Mouse (Mus musculus) C2C12 (cell line): ENCODE measurements around the gene Clcf1. TPM values are rescaled to one million over a fixed set of nuclear protein-coding genes. Genes with fewer than 3 reads are reported as not detected.

ENCODE experiments used
- H3K27me3 ChIP-seq: one replicate; pipeline ENCODE4 v1.6.1; 2011; ENCODE audit not compliant: control insufficient read depth, insufficient read depth, insufficient read length
- H3K36me3 ChIP-seq: one replicate; pipeline ENCODE4 v1.6.1; 2011; ENCODE audit not compliant: control insufficient read depth, insufficient read depth
- H3K4me3 ChIP-seq: one replicate; pipeline ENCODE4 v1.5.1; 2011; ENCODE audit warnings: mild to moderate bottlenecking, control low read depth; ENCODE audit not compliant: poor library complexity, insufficient read depth, severe bottlenecking
- H3K79me2 ChIP-seq: one replicate; pipeline ENCODE4 v1.6.1; 2011; ENCODE audit not compliant: control insufficient read depth, insufficient read depth
- H3K79me3 ChIP-seq: one replicate; pipeline ENCODE4 v1.6.1; 2011; ENCODE audit warnings: low read depth, control low read depth
- H3ac ChIP-seq: one replicate; pipeline ENCODE3; 2011; ENCODE audit warnings: low read depth; ENCODE audit not compliant: control insufficient read depth, insufficient read length
- CEBPB ChIP-seq: IDR thresholded peaks from one replicate; pipeline ENCODE4 v1.6.1; 2011; ENCODE audit warnings: low read depth, mild to moderate bottlenecking, control low read depth, moderate library complexity
- CTCF ChIP-seq: IDR thresholded peaks from one replicate; pipeline ENCODE4 v1.5.1; 2011; ENCODE audit not compliant: control insufficient read depth, insufficient read depth, insufficient read length
- FOSL1 ChIP-seq: IDR thresholded peaks from one replicate; pipeline ENCODE4 v1.8.0; 2011; ENCODE audit warnings: mild to moderate bottlenecking, low read length; ENCODE audit not compliant: poor library complexity, insufficient read depth, severe bottlenecking
- MAX ChIP-seq: IDR thresholded peaks from one replicate; pipeline ENCODE4 v1.6.1; 2011; ENCODE audit warnings: mild to moderate bottlenecking, control low read depth
- MYOD1 ChIP-seq: IDR thresholded peaks from one replicate; pipeline ENCODE4 v1.6.1; 2011; ENCODE audit warnings: low read depth; ENCODE audit not compliant: control insufficient read depth, insufficient read length
- MYOG ChIP-seq: IDR thresholded peaks from one replicate; pipeline ENCODE4 v1.6.1; 2011; ENCODE audit not compliant: control insufficient read depth, insufficient read length; ENCODE audit errors: extremely low read depth
- USF1 ChIP-seq: IDR thresholded peaks from one replicate; pipeline ENCODE4 v1.6.1; 2011; ENCODE audit warnings: low read depth, mild to moderate bottlenecking, control low read depth, moderate library complexity
- polyA plus RNA-seq: library from polyadenylated mRNA; unstranded; fragments of >200 nt; fragmentation: generic; extraction: Trizol; gene quantifications from one replicate; pipeline ENCODE4 v1.2.1, GENCODE M21; 2012; ENCODE audit warnings: missing spikeins

The Clcf1 gene
- polyA plus RNA-seq, 1 experiment = 24.8 TPM

DNA sequence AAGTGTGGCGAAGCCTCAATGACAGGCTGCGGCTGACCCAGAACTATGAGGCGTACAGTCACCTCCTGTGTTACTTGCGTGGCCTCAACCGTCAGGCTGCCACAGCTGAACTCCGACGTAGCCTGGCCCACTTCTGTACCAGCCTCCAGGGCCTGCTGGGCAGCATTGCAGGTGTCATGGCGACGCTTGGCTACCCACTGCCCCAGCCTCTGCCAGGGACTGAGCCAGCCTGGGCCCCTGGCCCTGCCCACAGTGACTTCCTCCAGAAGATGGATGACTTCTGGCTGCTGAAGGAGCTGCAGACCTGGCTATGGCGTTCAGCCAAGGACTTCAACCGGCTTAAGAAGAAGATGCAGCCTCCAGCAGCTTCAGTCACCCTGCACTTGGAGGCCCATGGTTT, 8.1 kb downstream of the Clcf1 start:
- Histone ChIP-seq H3K79me2 (peaks cover 59% of the 10 kb centered on the region), H3K79me3 (peaks cover 36% of the 10 kb centered on the region)

DNA sequence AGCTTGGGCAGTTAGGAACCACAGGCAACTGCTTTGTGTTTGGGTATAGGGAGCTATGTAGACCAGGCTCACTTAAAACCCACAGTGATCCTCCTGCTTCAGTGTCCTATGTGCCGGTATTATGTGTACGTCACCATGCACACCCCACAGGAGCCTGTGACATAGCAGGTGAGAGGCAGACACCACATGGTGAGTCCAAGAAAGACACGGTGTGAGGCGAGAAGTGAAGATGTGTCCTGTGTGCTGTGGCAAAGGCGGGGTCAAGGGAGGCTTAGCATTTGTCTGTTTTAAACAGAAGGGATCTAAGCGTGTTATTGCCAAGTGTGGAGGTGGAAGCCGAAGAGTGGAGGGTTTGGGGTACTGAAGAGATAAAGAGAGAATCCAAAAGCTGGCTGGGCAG, 12.7 kb downstream of the Clcf1 start:
- Histone ChIP-seq H3K79me3 (no peaks in the 10 kb centered on the region), H3K27me3 (no peaks in the 10 kb centered on the region), H3ac (no peak overlapping the region), H3K79me2 (peaks cover 13% of the 10 kb centered on the region), H3K36me3 (peaks cover 26% of the 10 kb centered on the region), H3K4me3 (no peak overlapping the region)
- TF ChIP-seq MYOG (no peak), MYOD1 (no peak), USF1 (no peak), MAX (no peak), FOSL1 (no peak), CTCF (no peak), CEBPB (no peak)

More for the DNA sequence above, 8.1 kb downstream of the Clcf1 start:
- peaks cover 49% of the 10 kb centered on the region for H3K36me3 ChIP-seq
- peak overlapping the region; percentile 6 for H3ac ChIP-seq
- no peak overlapping the region for H3K4me3 ChIP-seq
- no peak for TF ChIP-seq MYOD1
- no peak for TF ChIP-seq FOSL1
- TF ChIP-seq USF1 = no peak
- no peak for TF ChIP-seq CEBPB
- TF ChIP-seq MYOG = no peak
- TF ChIP-seq CTCF = no peak
- TF ChIP-seq MAX = no peak
- H3K27me3 ChIP-seq = no peaks in the 10 kb centered on the region

DNA sequence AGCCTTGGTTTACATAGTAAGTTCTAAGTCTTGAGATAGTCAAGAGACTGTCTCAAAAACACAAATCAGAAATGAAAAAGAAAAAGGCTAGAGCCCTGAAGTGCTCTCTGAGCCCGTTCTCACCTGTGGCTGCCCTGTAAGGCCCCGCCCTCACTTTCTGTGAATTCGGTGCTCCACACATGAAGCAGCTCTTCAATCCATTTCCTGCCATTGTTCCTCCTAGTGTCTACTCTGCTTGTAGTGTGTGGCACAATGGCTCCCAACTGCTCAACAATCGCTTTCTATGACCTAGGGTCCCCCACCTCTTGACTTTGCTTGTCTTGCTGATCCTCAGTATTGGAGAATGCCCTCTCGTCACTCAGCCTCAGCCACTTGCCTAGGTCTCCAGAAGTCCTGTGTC, 13.4 kb downstream of the Clcf1 start:
- H3K27me3 ChIP-seq = no peaks in the 10 kb centered on the region
- TF ChIP-seq CEBPB (no peak), CTCF (no peak), MAX (no peak), FOSL1 (no peak), USF1 (no peak), MYOG (no peak), MYOD1 (no peak)
- H3K4me3 ChIP-seq = no peak overlapping the region

DNA sequence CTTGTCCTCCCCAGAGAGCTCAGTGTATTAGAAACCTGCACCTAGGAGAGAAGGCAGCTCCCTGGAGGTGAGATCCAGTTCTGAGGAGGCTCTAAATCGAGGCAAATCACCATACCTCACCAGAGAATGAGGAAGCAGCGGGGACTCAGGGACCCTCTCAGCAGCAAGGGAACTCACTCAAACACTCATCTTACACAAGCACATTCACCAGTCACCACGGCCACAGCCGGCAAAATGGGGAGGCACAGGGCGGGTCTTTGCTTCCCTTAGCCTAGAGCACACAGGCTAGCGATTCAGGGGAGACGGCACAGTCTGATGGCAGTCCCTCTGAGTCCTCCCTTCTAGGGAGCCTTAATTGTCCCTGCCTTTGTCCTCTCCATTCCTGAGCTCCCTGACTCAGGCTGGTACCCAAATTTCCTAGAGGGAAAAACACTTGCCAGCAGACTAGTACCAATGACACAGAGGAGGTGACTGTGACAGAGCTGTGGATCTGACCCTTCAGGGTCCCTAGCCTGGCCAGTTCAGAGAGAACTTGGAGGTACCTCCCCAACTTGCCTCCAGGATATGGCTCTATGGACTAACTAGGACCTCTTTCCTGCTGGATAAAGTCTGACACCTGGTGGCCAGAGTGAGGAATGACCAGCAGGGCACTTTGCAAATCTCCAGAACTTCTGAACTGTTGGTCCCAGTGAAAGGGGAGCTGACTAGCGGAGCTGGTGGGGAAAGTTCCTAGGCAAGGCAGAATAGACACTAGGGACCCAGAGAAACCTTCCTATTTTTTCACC, 14.0 kb downstream of the Clcf1 start:
- Histone ChIP-seq H3ac (no peak overlapping the region), H3K79me3 (no peaks in the 10 kb centered on the region), H3K36me3 (peaks cover 14% of the 10 kb centered on the region), H3K79me2 (peaks cover 9% of the 10 kb centered on the region), H3K27me3 (no peaks in the 10 kb centered on the region), H3K4me3 (no peak overlapping the region)
- TF ChIP-seq FOSL1 = no peak
- TF ChIP-seq USF1 = no peak
- TF ChIP-seq MYOG = no peak
- TF ChIP-seq MAX = no peak
- no peak for TF ChIP-seq MYOD1
- TF ChIP-seq CEBPB = no peak
- peak; percentile 61 for TF ChIP-seq CTCF

More for the DNA sequence above, 13.4 kb downstream of the Clcf1 start:
- Histone ChIP-seq H3K79me2 (peaks cover 9% of the 10 kb centered on the region), H3K79me3 (no peaks in the 10 kb centered on the region), H3K36me3 (peaks cover 20% of the 10 kb centered on the region), H3ac (no peak overlapping the region)

DNA sequence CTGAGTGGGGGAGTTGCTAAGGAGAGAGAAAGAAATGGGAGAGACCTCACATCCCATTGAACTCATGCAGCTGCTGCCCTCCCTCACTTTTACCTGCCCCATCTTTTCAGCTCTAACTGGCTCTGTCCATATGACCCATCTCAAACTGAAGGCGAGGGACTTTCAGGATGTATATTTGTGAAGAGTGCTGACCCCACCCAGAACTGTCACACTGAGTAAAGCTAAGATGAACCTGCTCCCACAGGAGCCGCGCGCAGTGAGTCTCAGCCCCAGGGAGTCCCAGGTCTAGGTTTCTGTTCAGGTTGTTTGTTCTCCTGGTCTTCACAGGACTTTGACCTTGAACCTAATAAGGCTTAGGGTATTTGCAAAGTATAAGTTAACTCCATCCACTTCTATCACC, 14.9 kb downstream of the Clcf1 start:
- Histone ChIP-seq H3K79me3 (no peaks in the 10 kb centered on the region), H3K79me2 (peaks cover 12% of the 10 kb centered on the region), H3ac (no peak overlapping the region), H3K4me3 (no peak overlapping the region), H3K27me3 (no peaks in the 10 kb centered on the region), H3K36me3 (peaks cover 6% of the 10 kb centered on the region)
- TF ChIP-seq CTCF (no peak), MYOG (no peak), MAX (no peak), MYOD1 (no peak), USF1 (no peak), FOSL1 (no peak), CEBPB (no peak)
